Mouse (Mus musculus): Measurements from ENCODE around the gene Ikzf2.

The Ikzf2 gene

GRCm38 (mm10) chr1:69687076-69687991, at the start of gene Ikzf2:
Gene Ikzf2 (minus strand): TSS chr1:69687245.
- CTCF ChIA-PET: no interaction called here

DNA sequence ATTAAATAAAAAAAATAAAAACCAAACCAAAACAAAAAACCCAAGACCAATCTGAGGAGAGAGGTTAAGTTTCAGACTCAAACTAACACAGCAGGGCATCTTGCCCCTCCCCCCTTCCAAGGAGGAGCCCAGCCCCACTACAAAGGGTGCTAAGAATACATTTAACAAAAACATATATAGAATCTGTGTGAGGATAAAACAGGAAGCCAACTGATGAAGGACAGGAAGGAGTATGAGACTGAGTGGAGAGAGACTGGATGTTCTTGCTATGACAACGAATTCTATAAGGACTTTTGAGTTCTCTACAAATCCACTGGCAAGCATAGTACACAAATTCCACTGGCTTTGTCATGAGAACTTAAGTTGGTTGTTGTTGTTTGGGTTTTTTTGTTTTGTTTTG, 42.7 kb upstream of the Ikzf2 start:
- CTCF ChIA-PET: no interaction called here

GRCm38 (mm10) chr1:69729031-69729679, 42.1 kb upstream of the Ikzf2 start:
- CTCF ChIA-PET: no interaction called here

DNA sequence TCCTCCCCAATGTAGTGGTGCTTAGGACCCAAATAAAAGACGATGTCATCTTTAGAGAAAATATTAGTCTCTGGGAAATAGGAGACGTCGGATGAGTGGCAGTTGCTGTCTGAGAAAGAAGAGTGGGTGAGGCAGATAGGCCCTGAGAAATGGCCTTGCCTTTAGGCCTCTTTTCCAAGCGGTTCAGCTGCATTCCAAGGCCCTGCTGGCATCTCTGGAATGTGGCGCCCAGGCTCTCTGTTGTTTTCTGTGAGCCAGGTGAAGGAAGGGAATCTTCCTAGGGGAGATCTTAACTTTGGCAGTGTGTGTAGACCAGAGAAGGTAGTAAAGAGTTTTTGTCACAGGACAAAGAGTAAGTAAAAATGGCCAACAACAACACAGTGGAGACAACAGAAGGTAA, 40.9 kb upstream of the Ikzf2 start:
- CTCF ChIA-PET: no interaction called here

GRCm38 (mm10) chr1:69717107-69717506, 30.1 kb upstream of the Ikzf2 start:
- CTCF ChIA-PET: no interaction called here

- CTCF ChIA-PET: no interaction called here
These were observed 21.5 kb upstream of the Ikzf2 start for GRCm38 (mm10) chr1:69708571-69708970.

DNA sequence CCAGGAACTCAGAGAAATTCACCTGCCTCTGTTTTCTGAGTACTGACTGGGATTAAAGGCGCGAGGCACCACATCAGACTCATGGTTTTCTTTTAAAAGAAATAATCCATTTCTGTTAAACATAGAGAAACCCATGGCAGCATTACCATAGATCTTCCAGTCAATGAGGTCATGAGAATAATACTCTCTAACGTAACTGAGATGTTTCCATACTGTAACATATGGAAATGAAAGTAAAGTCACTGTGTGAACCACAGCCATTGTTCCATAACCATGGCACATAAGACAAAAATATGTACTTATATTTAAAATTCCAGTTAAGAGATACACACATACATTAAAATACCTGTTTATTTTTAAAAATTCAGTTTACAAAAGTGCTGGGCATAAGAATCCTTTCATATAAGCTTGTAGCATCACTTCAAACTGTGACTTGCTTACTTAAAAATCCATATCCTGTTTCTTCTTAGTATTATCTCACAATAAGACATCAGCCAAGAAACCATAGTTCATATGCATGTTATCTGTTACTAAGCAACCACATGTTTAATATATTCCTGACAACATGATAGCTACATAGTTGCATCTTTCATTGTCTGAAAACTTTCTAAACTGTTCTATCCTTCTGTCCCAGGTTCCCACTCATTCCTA, 16.6 kb upstream of the Ikzf2 start:
- CTCF ChIA-PET: no interaction called here

DNA sequence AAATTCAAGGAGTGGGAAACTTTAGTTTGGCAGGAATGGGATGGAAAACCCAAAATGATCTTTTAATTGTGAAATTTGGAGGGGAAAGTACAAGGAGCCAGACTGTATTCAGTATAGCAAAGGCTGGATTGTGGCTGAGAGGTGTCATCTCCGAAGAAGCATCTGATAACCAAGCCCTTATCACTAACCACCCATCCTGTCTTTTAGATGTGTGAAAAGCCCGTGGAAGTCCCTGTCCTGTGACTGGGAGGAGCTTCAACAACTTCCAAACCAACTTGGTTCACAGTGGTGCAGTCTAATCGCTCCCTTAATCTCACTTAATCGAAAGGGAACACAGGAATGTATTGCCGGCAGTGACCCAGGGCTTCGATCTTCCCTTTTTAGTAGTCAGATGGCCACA, 4.9 kb upstream of the Ikzf2 start:
- CTCF ChIA-PET: no interaction called here

- CTCF ChIA-PET: no interaction called here
These were observed 1.9 kb upstream of the Ikzf2 start for GRCm38 (mm10) chr1:69688961-69689360.

DNA sequence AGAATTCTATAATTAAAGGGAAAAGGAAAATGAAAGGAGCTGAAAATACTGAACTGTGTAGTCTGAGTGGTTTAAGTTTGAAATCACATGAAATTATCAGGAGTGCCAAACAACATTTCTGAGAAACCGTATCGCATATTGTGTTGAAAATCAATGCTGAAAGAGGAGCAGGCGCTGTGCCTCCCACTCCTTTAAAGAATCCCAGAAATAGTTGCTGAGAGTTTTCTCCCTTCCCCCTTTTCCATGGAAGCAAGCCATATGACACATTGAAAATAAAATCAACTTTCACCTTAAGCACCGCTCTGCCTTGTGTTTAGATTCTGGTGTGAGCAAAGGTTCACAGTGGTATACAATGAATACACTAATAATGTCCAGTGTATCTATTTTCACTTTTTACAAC, 1.1 kb upstream of the Ikzf2 start:
- CTCF ChIA-PET: no interaction called here

DNA sequence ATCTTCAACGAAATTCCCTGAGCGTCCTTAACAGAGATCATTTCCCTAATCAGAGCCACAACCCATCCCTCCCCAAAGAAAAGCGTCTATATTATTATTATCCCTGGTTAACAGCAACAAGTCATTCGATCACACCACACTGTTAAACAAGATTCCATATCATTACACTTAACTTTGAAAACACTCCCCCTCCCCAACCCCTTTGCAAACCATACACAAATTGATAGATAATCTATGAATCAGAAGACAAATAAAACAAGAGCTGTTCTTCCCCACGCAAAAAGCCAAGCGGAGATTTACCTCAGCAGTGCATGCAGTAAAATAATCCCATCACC, 337 bp downstream of the Ikzf2 start:
- CTCF ChIA-PET: no interaction called here

GRCm38 (mm10) chr1:69685890-69686490, 1.1 kb downstream of the Ikzf2 start:
- CTCF ChIA-PET: no interaction called here

GRCm38 (mm10) chr1:69685049-69685889, 1.8 kb downstream of the Ikzf2 start:
- CTCF ChIA-PET: interaction anchor here (0.7 kb wide), 1 partner anchor 16 kb away, joined by 8 read pairs; no protein-coding TSS in a partner anchor

DNA sequence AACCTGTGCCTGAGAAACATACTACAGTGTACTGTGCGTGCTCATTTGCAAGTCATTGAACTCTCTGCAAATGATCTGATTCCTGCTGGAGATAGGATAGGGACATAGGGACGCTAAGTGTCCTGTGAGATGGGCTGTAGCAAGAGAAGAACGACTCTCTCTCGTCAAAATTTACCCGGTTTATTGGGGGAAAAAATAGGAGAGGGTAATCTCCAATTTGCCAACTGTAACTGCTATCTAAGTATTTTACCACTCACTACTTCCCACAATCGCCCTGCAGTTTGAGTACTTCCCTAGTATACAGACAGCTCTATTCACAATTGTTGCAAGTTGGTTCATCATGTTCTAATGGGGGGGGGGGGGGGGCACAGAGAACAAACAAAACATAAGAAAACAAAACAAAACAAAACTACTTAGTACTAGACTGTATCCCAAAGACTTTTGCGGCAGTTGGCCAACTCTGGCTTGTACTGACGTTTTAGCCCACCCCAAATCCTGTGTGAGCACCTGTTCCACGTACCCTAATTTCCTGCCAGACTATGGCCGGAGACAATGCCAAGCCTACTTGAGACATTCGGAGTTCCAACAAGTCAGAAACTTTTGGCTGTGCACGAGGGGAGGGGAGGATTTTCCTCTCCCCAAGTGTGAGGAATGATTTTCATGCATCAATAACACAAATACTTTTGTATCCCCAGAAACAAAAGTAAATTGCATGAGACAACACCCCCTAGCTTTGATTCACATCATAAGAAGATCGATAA, 2.6 kb downstream of the Ikzf2 start:
- CTCF ChIA-PET: interaction anchor here (0.7 kb wide), 1 partner anchor 15 kb away, joined by 8 read pairs; no protein-coding TSS in a partner anchor

GRCm38 (mm10) chr1:69683851-69684250, 3.2 kb downstream of the Ikzf2 start:
- CTCF ChIA-PET: no interaction called here

- CTCF ChIA-PET: no interaction called here
These were observed 4.0 kb downstream of the Ikzf2 start for GRCm38 (mm10) chr1:69683058-69683457.

DNA sequence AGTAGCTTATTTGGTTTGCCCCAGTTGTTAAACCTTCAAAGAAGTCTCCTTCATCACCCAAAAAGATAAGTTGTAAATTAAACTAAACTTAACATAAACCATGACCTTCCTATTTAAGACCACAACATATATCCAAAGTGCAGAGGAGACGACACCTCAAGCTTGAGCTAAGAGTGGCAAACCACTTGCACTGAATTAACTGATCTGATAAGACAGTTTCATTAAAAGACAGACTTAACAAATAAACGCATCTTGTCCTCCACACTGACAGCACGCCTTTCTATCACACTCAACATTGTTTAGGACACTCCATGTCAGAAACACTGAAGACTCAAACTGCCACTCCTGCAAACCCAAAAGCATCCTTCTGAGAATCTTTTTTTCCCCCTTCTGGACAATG, 4.8 kb downstream of the Ikzf2 start:
- CTCF ChIA-PET: no interaction called here

- CTCF ChIA-PET: no interaction called here
These were observed 6.0 kb downstream of the Ikzf2 start for GRCm38 (mm10) chr1:69681003-69681402.

DNA sequence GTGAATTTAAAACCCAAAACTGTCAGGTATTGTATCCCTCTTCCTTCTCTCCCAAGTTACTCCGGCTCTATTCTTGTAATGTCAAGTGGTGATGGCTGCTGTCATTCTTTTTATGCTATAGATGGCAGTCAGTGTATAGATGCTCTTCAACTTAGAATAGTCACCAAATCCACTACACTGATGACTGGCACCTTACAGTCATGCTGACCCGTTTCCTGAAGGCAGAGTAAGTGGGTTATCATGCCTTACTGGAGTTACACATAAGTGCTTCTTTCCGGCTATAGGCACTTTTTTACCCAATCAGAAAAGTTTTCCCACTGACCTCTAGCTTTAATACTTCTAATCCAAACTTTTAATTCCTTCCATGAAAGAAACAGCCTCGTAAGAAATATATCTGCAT, 6.5 kb downstream of the Ikzf2 start:
- CTCF ChIA-PET: no interaction called here

GRCm38 (mm10) chr1:69669897-69670404, 17.1 kb downstream of the Ikzf2 start:
- CTCF ChIA-PET: interaction anchor here (0.5 kb wide), 1 partner anchor 15 kb away, joined by 8 read pairs; no protein-coding TSS in a partner anchor

DNA sequence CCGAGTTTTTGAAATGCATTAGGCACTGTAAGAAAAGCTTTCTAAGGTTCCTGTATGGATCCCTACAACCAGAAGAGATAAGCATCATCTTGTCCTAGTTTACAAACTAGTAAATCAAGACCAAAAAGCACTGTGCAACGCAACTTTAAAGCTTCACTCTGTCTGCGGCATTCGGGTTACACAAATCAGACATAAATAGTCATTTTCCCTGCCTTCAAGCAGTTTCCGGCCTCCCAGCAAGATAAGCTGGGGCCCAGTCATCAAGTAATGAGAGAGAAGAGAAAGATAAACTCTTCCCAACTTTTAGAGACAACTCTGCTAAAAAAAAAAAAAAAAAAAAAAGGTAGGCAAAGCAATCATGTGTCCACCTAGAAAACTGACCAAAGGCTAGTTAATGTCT, 19.6 kb downstream of the Ikzf2 start:
- CTCF ChIA-PET: no interaction called here

Data from spleen, embryonic (tissue).